Comparison of ENCODE assay signal across 28 mouse cellular contexts in genomic region chr2:101814272-101814625, GRCm38 (mm10).
DNase-seq lines count a peak whose midpoint lies in the region; ATAC-seq and TF ChIP-seq lines count a peak whose summit lies in the region.
"Had no signal": no experiment of that assay in that cellular context is flagged by ENCODE, and none has a peak within 500 bp of the region (broad histone marks: within the 10 kb centered on the region; RNA-seq: fewer than 3 reads in every experiment).

No protein-coding gene starts in this region.

- no peaks in the 10 kb centered on the region for H3K27me3 ChIP-seq in embryonic facial prominence, embryonic 12.5 days
- H3K27me3 ChIP-seq in embryonic facial prominence, embryonic 10.5 days (replicated peaks; ENCODE audit: low read depth, poor library complexity, severe bottlenecking) = no peaks in the 10 kb centered on the region
- H3K27me3 ChIP-seq in kidney, embryonic 16.5 days (ENCODE audit: insufficient read depth, low read length) = no peaks in the 10 kb centered on the region
- no peaks in the 10 kb centered on the region for H3K27me3 ChIP-seq in midbrain, embryonic 10.5 days (ENCODE audit: low read depth, poor library complexity, severe bottlenecking)
- H3K27me3 ChIP-seq: embryonic facial prominence, embryonic 15.5 days; forebrain, embryonic 12.5 days; heart, embryonic 13.5 days; limb, embryonic 12.5 days; midbrain, embryonic 13.5 days; neural tube, embryonic 13.5 days; Patski had no signal

- H3K9ac ChIP-seq in embryonic facial prominence, embryonic 12.5 days = no peak overlapping the region
- H3K9ac ChIP-seq in kidney, embryonic 16.5 days (replicated peaks; ENCODE audit: low read length) = no peak overlapping the region
- H3K9ac ChIP-seq: embryonic facial prominence, embryonic 15.5 days; forebrain, embryonic 12.5 days; heart, embryonic 13.5 days; hindbrain, embryonic 14.5 days; limb, embryonic 12.5 days; midbrain, embryonic 13.5 days; neural tube, embryonic 13.5 days had no signal

- no peak for DNase-seq in embryonic facial prominence, embryonic 10.5 days (ENCODE audit: low spot score)
- DNase-seq in kidney, adult 11 months = no peak
- DNase-seq in lung, postnatal 36 days = peak; percentile 46
- DNase-seq in lung, adult 2 months = no peak
- no peak for DNase-seq in midbrain, embryonic 10.5 days (ENCODE audit: low spot score)
- DNase-seq in cerebellum, postnatal 14 days = no peak
- DNase-seq: adrenal gland, postnatal 10 days; cerebellum, adult 11-12 months; cerebellum, adult 9-11 months; gastrocnemius, postnatal 36 days; lung, postnatal 14 days; right cerebral cortex, postnatal 4 days; thymus, adult 2 months; thymus, postnatal 36 days had no signal

- no peak for ATAC-seq in embryonic facial prominence, embryonic 12.5 days (ENCODE audit: insufficient number of reproducible peaks, insufficient read depth, low FRiP score, low TSS enrichment)
- ATAC-seq in kidney, embryonic 16.5 days (ENCODE audit: low FRiP score, low TSS enrichment) = no peak
- ATAC-seq: midbrain, embryonic 13.5 days; Patski had no signal

- 0 out of 2 replicates have a peak overlapping the region, but pooled peaks have one; percentile 23 for H3K27ac ChIP-seq in embryonic facial prominence, embryonic 12.5 days
- H3K27ac ChIP-seq in embryonic facial prominence, embryonic 10.5 days (replicated peaks) = no peak overlapping the region
- peak overlapping the region; percentile 78 for H3K27ac ChIP-seq in kidney, embryonic 16.5 days (ENCODE audit: low read length)
- H3K27ac ChIP-seq in midbrain, embryonic 10.5 days (replicated peaks) = no peak overlapping the region
- H3K27ac ChIP-seq: embryonic facial prominence, embryonic 15.5 days; forebrain, embryonic 12.5 days; heart, embryonic 13.5 days; hindbrain, embryonic 14.5 days; left cerebral cortex, adult 2 months; limb, embryonic 12.5 days; midbrain, embryonic 13.5 days; neural tube, embryonic 13.5 days had no signal

- no peak for TF ChIP-seq POLR2A in lung, adult 2 months (IDR thresholded peaks at IDR 0.05; ENCODE audit: borderline replicate concordance, extremely low read depth, low read depth, low read length)

- H3K4me1 ChIP-seq in embryonic facial prominence, embryonic 12.5 days = peaks cover 28% of the 10 kb centered on the region
- peaks cover 11% of the 10 kb centered on the region; the same call in 1 of the 2 replicates for H3K4me1 ChIP-seq in embryonic facial prominence, embryonic 10.5 days
- peaks cover 73% of the 10 kb centered on the region for H3K4me1 ChIP-seq in kidney, embryonic 16.5 days (ENCODE audit: insufficient read depth, low read length)
- H3K4me1 ChIP-seq in lung, adult 2 months (ENCODE audit: control insufficient read depth, insufficient read depth, low read length) = no peaks in the 10 kb centered on the region
- peaks cover 4% of the 10 kb centered on the region; the same call in 1 of the 2 replicates for H3K4me1 ChIP-seq in midbrain, embryonic 10.5 days
- H3K4me1 ChIP-seq: forebrain, embryonic 12.5 days; midbrain, embryonic 13.5 days had no signal

- no peak for TF ChIP-seq CTCF in lung, adult 2 months (IDR thresholded peaks at IDR 0.05; ENCODE audit: insufficient read depth, low read length)

- no peaks in the 10 kb centered on the region for H3K9me3 ChIP-seq in embryonic facial prominence, embryonic 12.5 days
- H3K9me3 ChIP-seq in embryonic facial prominence, embryonic 10.5 days = no peaks in the 10 kb centered on the region
- H3K9me3 ChIP-seq in kidney, embryonic 16.5 days (ENCODE audit: low read length) = no peaks in the 10 kb centered on the region
- H3K9me3 ChIP-seq in midbrain, embryonic 10.5 days (replicated peaks) = no peaks in the 10 kb centered on the region
- H3K9me3 ChIP-seq: embryonic facial prominence, embryonic 15.5 days; forebrain, embryonic 12.5 days; G1E; heart, embryonic 13.5 days; limb, embryonic 12.5 days; megakaryocyte, embryonic 14.5 days; midbrain, embryonic 13.5 days; neural tube, embryonic 13.5 days had no signal

- no peak overlapping the region for H3K4me2 ChIP-seq in embryonic facial prominence, embryonic 12.5 days (replicated peaks)
- H3K4me2 ChIP-seq in kidney, embryonic 16.5 days (replicated peaks; ENCODE audit: low read depth, low read length) = no peak overlapping the region
- H3K4me2 ChIP-seq: embryonic facial prominence, embryonic 15.5 days; forebrain, embryonic 12.5 days; heart, embryonic 13.5 days; hindbrain, embryonic 14.5 days; limb, embryonic 12.5 days; liver, embryonic 11.5 days; midbrain, embryonic 13.5 days; neural tube, embryonic 13.5 days had no signal

- no peak overlapping the region for H3K4me3 ChIP-seq in embryonic facial prominence, embryonic 12.5 days
- H3K4me3 ChIP-seq in embryonic facial prominence, embryonic 10.5 days = no peak overlapping the region
- no peak overlapping the region for H3K4me3 ChIP-seq in kidney, embryonic 16.5 days (ENCODE audit: low read length)
- no peak overlapping the region for H3K4me3 ChIP-seq in lung, adult 2 months (replicated peaks; ENCODE audit: extremely low read depth, low read depth, low read length)
- no peak overlapping the region for H3K4me3 ChIP-seq in midbrain, embryonic 10.5 days
- H3K4me3 ChIP-seq: embryonic facial prominence, embryonic 15.5 days; forebrain, embryonic 12.5 days; heart, embryonic 13.5 days; left cerebral cortex, adult 2 months; limb, embryonic 12.5 days; megakaryocyte, embryonic 14.5 days; midbrain, embryonic 13.5 days; neural tube, embryonic 13.5 days had no signal

- no peaks in the 10 kb centered on the region for H3K36me3 ChIP-seq in embryonic facial prominence, embryonic 12.5 days
- H3K36me3 ChIP-seq in embryonic facial prominence, embryonic 10.5 days (replicated peaks) = no peaks in the 10 kb centered on the region
- no peaks in the 10 kb centered on the region for H3K36me3 ChIP-seq in kidney, embryonic 16.5 days (ENCODE audit: insufficient read depth, low read length)
- H3K36me3 ChIP-seq in midbrain, embryonic 10.5 days = no peaks in the 10 kb centered on the region
- H3K36me3 ChIP-seq: embryonic facial prominence, embryonic 15.5 days; forebrain, embryonic 12.5 days; G1E; heart, embryonic 13.5 days; limb, embryonic 12.5 days; midbrain, embryonic 13.5 days; neural tube, embryonic 13.5 days had no signal

- whole genome bisulfite sequencing in embryonic facial prominence, embryonic 12.5 days = 74% methylated on average over 5 of the region's 5 CpGs
- WGBS in embryonic facial prominence, embryonic 10.5 days = 83% methylated on average over 5 of the region's 5 CpGs
- 66% methylated on average over 5 of the region's 5 CpGs for WGBS in kidney, embryonic 16.5 days
- 58% methylated on average over 5 of the region's 5 CpGs for WGBS in lung, adult 2 months
- 85% methylated on average over 5 of the region's 5 CpGs for WGBS in midbrain, embryonic 10.5 days

Comparison
In these comparisons a context has a peak if more than half of its experiments do, and no peak if none do; other contexts are left out.
1. H3K27ac ChIP-seq: peak in embryonic facial prominence, embryonic 12.5 days (single experiment) and kidney, embryonic 16.5 days (single experiment); none in embryonic facial prominence, embryonic 10.5 days (single experiment) and midbrain, embryonic 10.5 days (single experiment).